ENCODE assay signal across 9 mouse cellular contexts in the genomic region with DNA sequence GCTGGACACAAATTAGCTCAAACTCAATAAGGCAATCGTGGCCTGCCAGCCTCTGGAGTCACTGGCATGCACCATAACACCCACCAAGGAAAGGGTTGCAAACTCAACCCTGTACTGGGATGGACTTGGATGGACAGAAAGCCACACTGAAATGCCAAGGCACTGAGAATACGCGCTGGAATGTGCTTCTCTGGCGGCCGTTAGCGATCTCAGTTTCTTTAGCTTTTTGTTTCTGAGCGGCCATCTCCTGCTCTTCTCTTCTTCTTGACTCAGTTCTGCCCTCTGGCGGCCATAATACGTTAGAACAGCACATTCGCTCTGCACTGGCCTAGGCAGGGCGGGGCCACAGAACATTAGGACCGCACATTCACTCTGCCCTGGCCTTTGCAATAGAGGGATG. TPM values are rescaled to one million over a fixed set of nuclear protein-coding genes. Genes with fewer than 3 reads are reported as not detected.
DNase-seq lines count a peak whose midpoint lies in the region; ATAC-seq and TF ChIP-seq lines count a peak whose summit lies in the region.
"Had no signal": no experiment of that assay in that cellular context is flagged by ENCODE, and none has a peak within 500 bp of the region (broad histone marks: within the 10 kb centered on the region; RNA-seq: fewer than 3 reads in every experiment).

No protein-coding gene starts in this region.

- H3K4me3 ChIP-seq in E14TG2a.4 (replicated peaks; ENCODE audit: low read length): no peak overlapping the region
- no peak overlapping the region for H3K4me3 ChIP-seq in forebrain, embryonic 13.5 days
- no peak overlapping the region for H3K4me3 ChIP-seq in liver, embryonic 16.5 days (ENCODE audit: low read depth, low read length)
- no peak overlapping the region for H3K4me3 ChIP-seq in neural tube, embryonic 15.5 days (replicated peaks)

- TF ChIP-seq CTCF in E14TG2a.4 (conservative IDR thresholded peaks at IDR 0.05; ENCODE audit: low read length): peak; percentile 87

- DNase-seq in c-Kit-positive CD71-positive TER-119-positive erythroid progenitor cells, embryonic 14.5 days (ENCODE audit: low spot score): peak; percentile 92
- DNase-seq in heart, postnatal 10 days: peak; percentile 90 to 91
- peak; percentile 86 to 91 for DNase-seq in kidney, postnatal 4 days
- peak; percentile 73 for DNase-seq in testis, postnatal 14 days (ENCODE audit: low spot score)

- peaks cover 20% of the 10 kb centered on the region for H3K4me1 ChIP-seq in E14TG2a.4 (replicated peaks; ENCODE audit: low read depth, low read length)
- H3K4me1 ChIP-seq in forebrain, embryonic 13.5 days: peaks cover 3% of the 10 kb centered on the region; the same call in 1 of the 2 replicates
- H3K4me1 ChIP-seq in liver, embryonic 16.5 days (ENCODE audit: control insufficient read depth, low read depth, low read length): peaks cover 60% of the 10 kb centered on the region
- H3K4me1 ChIP-seq in neural tube, embryonic 15.5 days: peaks cover 21% of the 10 kb centered on the region

- ATAC-seq in forebrain, embryonic 13.5 days: peak; percentile 76
- ATAC-seq in liver, embryonic 16.5 days (ENCODE audit: low read depth): peak; percentile 19; the same call in 1 of the 2 replicates
- ATAC-seq in neural tube, embryonic 15.5 days (ENCODE audit: low FRiP score): peak; percentile 70; the same call in 1 of the 2 replicates

- no peak overlapping the region for H3K27ac ChIP-seq in forebrain, embryonic 13.5 days
- H3K27ac ChIP-seq in liver, embryonic 16.5 days (ENCODE audit: low read length): no peak overlapping the region
- H3K27ac ChIP-seq in neural tube, embryonic 15.5 days (replicated peaks): no peak overlapping the region
- H3K27ac ChIP-seq: macrophage had no signal

- H3K9ac ChIP-seq in forebrain, embryonic 13.5 days: no peak overlapping the region; the same call in 1 of the 2 replicates
- H3K9ac ChIP-seq in liver, embryonic 16.5 days (ENCODE audit: low read depth, low read length): peak overlapping the region; percentile 9; the same call in 1 of the 2 replicates
- H3K9ac ChIP-seq in neural tube, embryonic 15.5 days (replicated peaks): no peak overlapping the region

- H3K9me3 ChIP-seq in E14TG2a.4 (ENCODE audit: low read length): no peaks in the 10 kb centered on the region
- H3K9me3 ChIP-seq in forebrain, embryonic 13.5 days (replicated peaks): no peaks in the 10 kb centered on the region
- no peaks in the 10 kb centered on the region for H3K9me3 ChIP-seq in liver, embryonic 16.5 days (replicated peaks; ENCODE audit: control insufficient read depth, low read length)
- no peaks in the 10 kb centered on the region for H3K9me3 ChIP-seq in neural tube, embryonic 15.5 days (replicated peaks)

- WGBS in forebrain, embryonic 13.5 days: 8% methylated on average over 12 of the region's 12 CpGs
- WGBS in liver, embryonic 16.5 days (ENCODE audit: insufficient replicate concordance): 10% methylated on average over 12 of the region's 12 CpGs
- 10% methylated on average over 12 of the region's 12 CpGs for WGBS in neural tube, embryonic 15.5 days

- peaks cover 4% of the 10 kb centered on the region; the same call in 1 of the 2 replicates for H3K27me3 ChIP-seq in E14TG2a.4 (ENCODE audit: insufficient read depth, low read length)
- peaks cover 10% of the 10 kb centered on the region; the same call in 1 of the 2 replicates for H3K27me3 ChIP-seq in forebrain, embryonic 13.5 days
- H3K27me3 ChIP-seq in liver, embryonic 16.5 days (ENCODE audit: control insufficient read depth, insufficient read depth, low read depth, low read length): no peaks in the 10 kb centered on the region
- no peaks in the 10 kb centered on the region for H3K27me3 ChIP-seq in neural tube, embryonic 15.5 days (replicated peaks)

- peak overlapping the region; percentile 26; the same call in 1 of the 2 replicates for H3K4me2 ChIP-seq in forebrain, embryonic 13.5 days
- H3K4me2 ChIP-seq in liver, embryonic 16.5 days (ENCODE audit: low read depth, low read length): no peak overlapping the region
- H3K4me2 ChIP-seq in neural tube, embryonic 15.5 days: peak overlapping the region; percentile 29; the same call in 1 of the 2 replicates

- intact Hi-C loops in heart, postnatal 10 days (cut with DNase I): loop anchor here (2.0 to 5.0 kb wide), 4 partner anchors 91 to 170 kb away; no protein-coding TSS in a partner anchor

- H3K36me3 ChIP-seq in E14TG2a.4 (ENCODE audit: insufficient read depth, low read length): no peaks in the 10 kb centered on the region
- no peaks in the 10 kb centered on the region for H3K36me3 ChIP-seq in forebrain, embryonic 13.5 days (ENCODE audit: poor library complexity, severe bottlenecking)
- H3K36me3 ChIP-seq in liver, embryonic 16.5 days (ENCODE audit: control insufficient read depth, insufficient read depth): no peaks in the 10 kb centered on the region
- no peaks in the 10 kb centered on the region for H3K36me3 ChIP-seq in neural tube, embryonic 15.5 days

RNA-seq across cellular contexts. Expression of a gene that starts 33.3 kb away (rescaled TPM):
- 153 and 169 TPM in 2 replicates for polyA plus RNA-seq in forebrain, embryonic 13.5 days (2015; fragmentation: Nextera tagmentation; extraction: Ambion mirVana)
- total RNA-seq in heart, postnatal 10 days (2021): 10 to 100 TPM; 56.8 to 66.6 TPM
- 2.9 and 4.1 TPM in 2 replicates for polyA plus RNA-seq in liver, embryonic 16.5 days (2015; fragmentation: Nextera tagmentation; extraction: Ambion mirVana)
- polyA plus RNA-seq in neural tube, embryonic 15.5 days (2015; fragmentation: Nextera tagmentation; extraction: Ambion mirVana): 73.8 and 76.4 TPM in 2 replicates

Comparison
In these comparisons a context has a peak if more than half of its experiments do, and no peak if none do; other contexts are left out.
1. ATAC-seq: peak in every context shown above with its lines; median percentile 76 in forebrain, embryonic 13.5 days; 70 in neural tube, embryonic 15.5 days; 19 in liver, embryonic 16.5 days.
2. RNA of a gene that starts 33.3 kb away (polyA plus RNA-seq): 153 to 169 TPM in forebrain, embryonic 13.5 days and 73.8 to 76.4 TPM in neural tube, embryonic 15.5 days; 2.9 to 4.1 TPM in liver, embryonic 16.5 days; every median in the first group is over 10 times any median in the second.
3. Peak in every context shown above with its lines, with median percentiles within 50 percentile points of each other: DNase-seq.